Mouse (Mus musculus) yolk sac, embryonic 10.5 days (tissue): ENCODE data around the gene Hectd4.
"Not testable (repeated sequence)": the region's sequence is repeated elsewhere in the genome, so short reads cannot be mapped to it uniquely, and the experiment has no call there.

ENCODE experiments used
- DNase-seq: peaks from one replicate; pipeline ENCODE4 v3.0.0-alpha.2; 2017; ENCODE audit warnings: low spot score

Gene Hectd4

DNA sequence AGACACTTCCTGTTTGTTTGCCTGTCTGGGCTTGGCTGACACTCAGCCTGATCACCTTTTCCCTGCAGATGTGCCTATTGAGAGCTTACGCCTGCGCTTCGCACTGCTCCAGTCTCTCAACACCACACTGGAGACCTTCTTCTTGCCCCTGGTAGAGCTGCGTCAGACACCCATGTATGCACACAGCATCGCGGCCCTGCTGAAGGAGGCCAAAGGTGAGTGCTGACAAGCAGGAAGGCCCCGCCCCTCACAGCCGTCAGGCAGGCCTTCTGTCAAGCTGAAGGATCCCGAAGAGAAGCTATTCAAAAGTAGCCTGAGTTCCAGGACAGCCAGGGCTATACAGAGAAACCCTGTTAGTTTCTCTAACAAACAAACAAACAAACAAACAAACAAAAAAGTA is 139.2 kb downstream of the Hectd4 start:
- DNase-seq = peak; percentile 76

DNA sequence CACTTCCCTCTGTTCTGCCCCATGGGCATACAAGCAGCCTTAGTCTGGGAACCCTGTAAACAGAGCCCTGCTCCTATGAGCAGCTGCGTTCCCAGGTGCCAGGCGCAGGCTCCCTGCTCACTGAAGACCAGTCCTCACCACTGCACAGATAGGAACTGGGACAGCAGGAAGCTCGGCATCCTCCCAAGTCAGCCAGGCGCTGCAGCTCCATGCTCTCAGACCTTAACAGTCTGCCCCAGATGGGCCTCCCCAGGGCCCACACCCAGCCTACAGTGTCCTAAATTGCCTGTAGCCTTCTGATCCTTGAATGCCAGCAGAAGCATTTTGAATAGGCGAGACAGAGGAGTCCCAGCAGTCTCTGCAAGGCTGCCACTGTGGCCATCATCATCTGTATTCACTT is 141.7 kb downstream of the Hectd4 start:
- no peak for DNase-seq

DNA sequence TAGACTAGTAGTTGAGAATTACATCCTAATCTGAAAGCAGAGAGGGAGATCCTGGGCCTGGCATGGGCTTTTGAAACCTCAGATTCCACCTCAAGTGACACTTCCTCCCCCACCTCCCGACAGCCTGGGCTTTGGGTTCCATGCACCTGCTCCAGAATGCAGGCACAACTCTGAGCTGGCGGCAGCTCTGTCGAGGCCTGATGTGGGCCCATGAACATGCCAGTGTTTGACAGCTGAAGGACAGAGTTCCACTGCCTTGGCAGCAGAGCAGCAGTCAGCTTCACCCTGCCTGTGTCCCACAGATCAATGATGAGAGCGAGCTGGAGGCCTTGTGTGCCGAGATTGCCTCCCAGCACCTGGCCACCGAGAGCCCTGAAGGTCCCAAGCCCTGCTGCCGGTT is 143.4 kb downstream of the Hectd4 start:
- no peak for DNase-seq

DNA sequence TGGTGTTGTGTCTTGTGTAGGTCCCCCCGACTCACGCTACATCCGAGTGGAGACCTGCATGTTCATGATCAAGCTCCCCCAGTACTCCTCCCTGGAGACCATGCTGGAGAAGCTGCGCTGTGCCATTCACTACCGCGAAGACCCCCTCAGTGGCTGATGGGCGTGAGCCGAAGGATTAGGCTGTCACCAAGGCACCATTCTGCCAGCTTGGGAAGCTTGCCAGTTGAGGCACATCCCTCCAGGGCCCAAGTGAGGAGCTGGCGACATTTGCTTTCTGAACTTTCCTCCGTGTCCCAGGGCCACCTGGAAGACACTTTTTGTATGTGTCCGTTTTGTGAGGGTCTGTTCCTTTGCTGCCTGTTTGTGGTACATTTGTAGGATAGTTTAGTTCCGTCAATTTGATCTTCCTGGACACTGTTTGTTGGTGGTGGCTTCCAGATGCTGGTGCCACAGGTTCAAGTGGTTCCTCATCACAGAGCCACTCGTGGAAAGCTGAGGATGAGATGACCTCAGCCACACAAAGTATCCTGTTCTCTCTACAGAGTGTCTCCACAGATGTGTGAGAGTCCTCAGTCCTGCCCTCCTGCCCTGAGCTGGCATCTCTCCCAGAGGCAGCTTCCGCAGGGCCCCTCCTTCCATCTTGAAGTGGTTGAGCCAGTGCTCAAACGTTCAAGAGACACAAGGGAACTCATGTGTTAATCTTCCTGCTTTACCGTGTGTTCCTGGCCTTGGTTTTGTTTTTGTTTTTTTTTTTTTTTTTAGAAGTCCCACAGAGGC is 146.6 kb downstream of the Hectd4 start:
- no peak for DNase-seq

DNA sequence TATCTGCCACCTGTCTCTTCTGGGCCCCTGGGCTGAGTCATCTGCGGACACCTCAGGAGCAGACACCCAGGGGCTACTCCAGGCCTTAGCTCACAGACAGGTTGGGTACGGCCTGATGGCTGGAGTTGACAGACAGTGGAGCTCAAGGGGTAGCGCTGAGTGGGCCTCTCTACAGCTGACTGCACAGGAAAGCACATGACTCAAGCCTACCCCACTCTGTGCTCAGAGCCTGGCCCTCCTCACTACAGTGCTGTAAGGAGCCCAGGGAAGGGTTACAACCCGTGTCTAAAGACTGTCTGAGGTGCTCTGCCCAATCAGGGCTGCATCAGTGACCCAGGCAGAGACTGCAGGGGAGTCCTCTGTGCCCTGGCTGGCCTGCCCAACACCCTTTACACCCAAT is 147.2 kb downstream of the Hectd4 start:
- DNase-seq = no peak

DNA sequence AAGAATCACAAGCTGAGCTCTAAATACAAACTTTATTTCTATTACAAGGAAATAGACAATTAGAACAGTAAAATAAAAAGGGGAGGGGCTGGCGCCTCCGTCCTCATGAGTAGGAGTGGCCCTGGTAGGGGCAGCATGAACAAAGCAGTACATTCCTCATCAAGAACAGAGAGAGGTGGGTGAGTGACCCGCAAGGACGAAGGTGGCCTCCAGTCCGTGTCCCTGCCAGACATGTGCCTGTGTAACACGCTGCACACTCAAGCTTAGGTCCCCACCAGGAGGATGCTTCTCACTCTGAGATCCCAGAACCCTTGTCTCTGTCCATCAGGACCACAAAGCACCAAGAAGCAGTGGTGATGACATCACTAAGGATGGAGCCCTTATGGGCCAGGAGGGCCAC is 151.7 kb downstream of the Hectd4 start:
- no peak for DNase-seq

DNA sequence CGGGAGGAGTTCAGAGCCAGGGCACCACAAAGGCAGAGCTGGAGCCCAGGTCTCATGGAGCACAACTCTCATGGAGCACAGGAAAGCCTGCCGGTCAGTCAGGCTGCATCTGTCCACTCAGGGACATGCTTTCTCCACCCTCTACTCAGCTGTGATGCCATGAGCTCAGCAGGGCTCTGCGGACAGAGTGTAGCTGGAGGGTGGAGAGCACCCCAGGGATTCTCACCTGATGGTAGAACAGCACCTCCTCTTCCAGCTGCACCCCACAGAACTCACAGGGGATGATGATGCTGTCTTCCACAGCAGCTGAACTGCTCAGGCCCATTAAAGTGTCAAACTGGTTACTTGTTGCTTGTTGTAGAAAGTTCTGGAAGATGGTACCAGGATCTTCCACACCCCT is 154.8 kb downstream of the Hectd4 start:
- no peak for DNase-seq

DNA sequence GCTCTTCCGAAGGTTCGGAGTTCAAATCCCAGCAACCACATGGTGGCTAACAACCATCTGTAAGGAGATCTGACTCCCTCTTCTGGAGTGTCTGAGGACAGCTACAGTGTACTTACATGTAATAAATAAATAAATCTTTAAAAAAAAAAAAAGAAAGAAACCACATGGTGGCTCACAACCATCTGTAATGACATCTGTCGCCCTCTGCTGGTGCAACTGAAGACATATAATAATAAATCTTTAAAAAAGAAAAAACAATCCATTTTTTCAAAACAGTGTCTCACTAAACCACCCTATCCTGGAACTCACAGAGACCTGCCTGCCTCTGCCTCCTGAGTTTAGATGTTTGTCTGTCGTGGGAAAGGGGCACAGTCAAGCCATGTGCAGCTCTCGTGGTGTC is 157.0 kb downstream of the Hectd4 start:
- DNase-seq = not testable (repeated sequence)

DNA sequence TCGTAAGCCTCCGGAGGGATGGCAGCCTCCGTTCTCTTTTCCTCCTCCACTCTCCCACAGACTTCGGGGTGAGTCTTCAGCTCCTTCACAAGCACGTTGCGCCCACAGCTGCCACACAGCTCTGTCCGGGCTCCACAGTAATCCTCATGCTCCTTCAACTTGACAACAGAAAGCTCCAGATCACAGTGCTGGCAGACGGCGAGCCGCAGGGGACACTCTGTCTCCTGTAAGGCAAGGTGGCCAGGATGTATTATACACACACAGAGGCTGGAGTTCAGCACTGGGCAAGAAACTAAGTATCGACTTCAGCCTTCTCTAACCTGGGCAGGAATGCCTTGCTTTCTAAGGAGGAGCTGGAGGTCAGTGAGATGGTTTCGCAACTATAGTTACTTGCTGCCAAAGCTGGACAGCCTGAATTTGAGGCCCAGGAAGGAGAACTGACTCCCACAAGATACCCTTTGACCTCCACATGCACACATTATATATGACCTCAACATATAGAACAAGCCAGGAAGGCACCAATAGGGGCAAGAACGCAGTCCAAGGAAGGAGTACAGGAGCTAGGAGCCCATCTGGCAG is 158.7 kb downstream of the Hectd4 start:
- DNase-seq = peak; percentile 32

DNA sequence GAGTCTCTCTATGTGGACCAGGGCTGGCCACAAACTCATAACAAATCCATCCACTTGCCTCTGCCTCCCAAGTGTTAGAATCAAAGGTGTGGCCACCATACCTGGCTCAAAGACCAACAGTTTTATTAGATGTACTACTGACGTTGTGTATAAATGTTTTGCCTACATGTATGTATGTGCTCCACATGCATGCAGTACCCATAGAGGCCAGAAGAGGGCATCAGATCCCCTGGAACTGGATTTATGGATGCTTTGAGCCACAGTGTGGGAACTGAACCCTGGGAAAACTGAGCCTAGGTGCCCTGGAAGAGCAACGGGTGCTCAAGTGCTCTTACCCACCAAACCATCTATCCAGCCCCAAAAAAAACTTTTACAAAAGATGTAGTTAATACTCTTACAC is 160.7 kb downstream of the Hectd4 start:
- no peak for DNase-seq

DNA sequence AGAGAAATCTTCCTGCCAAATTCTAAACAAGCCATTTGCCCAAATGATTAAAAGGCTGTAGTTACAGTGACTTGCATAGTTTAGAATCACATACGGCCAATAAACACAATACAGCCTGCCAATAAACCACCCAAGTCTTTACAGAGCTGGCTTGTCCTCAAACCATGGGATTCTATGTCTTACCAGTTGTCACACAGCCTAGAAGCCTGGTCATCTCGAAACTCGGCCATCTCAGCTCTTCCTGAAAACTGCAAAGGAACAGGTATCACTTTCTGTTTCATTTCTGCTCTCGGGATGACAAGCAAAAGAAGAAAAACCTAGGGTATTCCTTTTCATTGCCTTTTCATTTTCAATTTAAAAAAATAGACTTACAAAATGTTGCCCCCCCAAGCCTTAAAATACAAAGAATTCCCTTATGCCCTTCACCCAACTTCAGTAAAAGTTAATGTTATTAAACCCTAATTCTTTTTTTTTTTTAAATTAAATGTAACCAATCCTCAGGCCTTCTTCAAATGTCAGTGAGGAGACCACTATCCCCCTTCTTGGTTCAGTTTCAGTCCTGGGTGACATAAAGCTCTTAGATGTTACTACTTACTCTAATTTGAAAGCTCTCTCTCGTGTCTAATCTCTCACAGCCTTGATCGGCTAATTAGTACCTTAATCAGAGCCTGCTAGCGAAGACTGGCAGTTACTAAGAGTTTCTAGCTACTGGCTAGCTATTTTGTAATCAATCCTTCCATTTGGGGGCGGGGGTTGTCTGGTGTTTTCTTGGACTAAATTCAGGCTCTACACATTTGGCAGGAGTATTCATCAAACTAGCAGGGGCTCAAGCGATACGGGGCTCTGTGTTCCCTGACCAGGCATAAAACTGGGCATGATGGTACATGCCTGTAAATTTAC is 164.1 kb downstream of the Hectd4 start:
- no peak for DNase-seq

DNA sequence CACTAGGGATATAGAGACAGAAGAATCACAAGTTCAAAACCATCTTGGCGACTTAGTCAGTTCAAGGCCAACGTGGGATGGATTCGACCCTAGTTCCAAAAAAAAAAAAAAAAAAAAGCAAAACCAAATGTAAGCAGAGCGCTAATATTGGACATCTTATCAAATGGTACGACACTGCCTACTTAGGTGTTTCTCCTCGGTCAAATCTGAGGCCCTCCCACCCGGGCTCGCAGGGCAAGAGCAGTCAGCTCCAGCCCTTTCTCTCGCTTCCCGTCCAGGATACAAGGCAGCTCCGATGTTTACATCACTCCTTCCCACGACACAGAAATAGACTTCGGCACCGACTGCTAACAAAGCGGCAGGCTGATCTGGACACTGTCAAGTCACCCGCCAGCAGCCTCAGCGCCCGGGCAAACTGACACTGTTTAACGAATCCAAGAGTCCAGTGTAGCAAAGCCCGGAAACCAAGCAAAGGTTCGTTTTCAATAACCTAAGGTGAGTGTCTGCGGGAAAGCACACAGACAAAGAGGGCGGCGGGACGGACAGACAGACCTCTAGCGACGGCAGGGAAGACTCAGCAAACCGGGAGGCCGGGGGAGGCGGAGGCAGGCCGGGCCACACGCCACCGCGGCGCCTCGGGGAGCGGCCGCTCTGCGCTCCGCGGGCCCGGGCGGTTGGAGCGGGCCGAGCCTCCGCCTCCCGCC is 164.9 kb downstream of the Hectd4 start:
- DNase-seq = peak; percentile 83

DNA sequence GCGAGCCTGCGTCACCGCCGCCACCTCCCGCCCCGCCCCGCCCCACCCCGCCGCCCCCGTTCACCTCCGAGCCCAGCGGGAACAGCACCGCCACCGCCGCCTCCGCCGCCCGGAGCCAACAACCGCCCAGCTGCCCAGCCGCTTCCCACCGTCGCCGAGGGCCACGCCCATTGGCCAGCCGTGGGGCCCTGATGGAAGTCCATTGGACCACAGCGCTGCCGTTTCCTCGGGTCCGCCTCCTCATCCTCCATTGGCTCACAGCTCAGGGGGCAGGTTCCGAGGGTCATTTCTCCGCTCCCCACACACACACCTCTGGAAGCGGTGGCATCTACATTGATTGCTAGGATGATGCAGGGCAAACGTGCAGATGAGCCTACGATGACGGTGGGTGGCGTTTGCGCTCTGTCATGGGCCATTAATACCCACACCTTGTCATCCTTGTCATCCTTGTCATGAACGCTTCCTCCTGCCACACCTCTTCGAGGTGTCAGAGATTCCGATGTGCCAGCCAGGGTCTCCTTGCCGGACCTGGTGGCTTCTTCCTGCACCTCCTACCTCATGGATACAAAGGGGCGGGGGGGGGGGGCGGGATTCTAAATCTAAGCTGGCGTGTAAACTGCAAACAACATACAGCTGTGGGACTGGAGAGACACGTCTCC is 165.6 kb downstream of the Hectd4 start, which contains the start of gene Trafd1:
Gene Trafd1 (minus strand): TSS at position 172 of the 659 bp plus-strand sequence.
- peak; percentile 93 for DNase-seq

DNA sequence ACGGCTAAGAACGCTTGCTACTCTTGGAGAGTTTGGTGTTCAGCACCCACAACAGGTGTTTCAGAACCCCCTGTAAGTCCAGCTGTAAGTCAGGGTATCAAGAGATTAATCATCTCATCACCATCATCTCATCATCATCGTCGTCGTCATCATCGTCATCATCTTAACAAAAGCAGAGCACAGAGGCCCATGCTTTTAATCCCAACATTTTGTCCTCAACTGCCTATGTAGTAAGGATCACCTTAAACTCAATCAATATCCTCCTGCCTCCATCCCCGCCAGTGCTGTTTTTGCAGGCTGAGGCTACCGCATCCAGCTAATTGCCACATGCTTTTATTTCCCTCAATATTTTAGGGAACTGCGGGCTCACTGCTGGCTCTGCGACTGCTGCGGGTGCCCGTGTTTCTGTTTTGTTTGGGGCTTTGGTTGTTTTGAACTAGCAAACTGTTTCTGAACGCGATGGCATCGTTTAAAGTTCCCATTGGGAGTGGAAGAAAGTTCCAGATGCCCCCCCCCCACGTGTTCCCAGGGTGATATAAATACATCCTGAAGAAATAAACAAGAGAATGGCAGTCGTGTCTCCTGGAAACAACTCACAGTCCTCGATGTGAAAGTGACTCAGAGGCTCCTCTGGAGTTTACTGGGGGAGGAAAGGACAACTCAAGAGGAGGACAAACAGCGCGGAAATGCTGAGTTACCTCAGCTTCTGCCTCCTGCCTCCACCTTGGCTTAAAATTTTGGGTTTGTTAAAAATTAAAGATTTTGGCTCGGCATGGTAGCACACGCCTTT is 166.3 kb downstream of the Hectd4 start:
- no peak for DNase-seq

DNA sequence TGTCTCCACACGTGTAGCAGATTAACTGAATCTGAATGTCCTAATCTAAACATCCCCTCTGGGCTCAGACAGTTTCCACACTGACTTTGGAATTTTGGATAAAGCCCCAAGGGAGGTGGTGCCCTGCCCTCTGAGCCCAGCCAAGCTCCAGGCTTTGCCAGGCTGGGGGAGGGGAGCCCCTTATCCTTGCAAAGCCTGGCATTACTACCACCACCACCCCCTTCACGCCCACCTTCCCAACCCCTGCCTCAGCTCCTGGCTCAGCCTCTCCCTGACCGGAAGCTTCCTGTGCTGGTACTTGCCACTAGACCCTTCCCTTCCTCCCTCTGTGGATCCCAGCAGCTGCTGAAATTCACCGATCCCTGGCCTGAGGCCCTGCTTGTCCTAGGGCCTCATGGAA is 167.1 kb downstream of the Hectd4 start:
- DNase-seq = no peak

DNA sequence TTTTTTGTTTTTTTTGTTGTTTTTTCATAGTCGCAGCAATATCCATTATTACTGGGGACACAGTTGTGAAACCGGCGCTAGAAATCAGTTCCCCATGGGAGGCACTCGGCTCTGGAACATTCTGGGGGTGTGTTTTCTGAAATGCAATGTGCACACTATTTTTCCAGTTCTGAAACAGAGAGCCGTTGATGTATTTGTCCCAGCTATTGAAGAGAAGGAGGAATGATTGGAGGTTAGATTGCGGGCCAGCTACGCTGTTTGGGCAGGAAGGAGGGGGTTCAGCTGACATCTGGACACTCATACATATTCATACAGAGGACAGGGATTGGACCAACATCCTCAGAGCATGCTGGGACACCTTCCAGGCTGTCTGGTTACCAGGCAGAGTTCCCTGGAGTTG is 169.1 kb downstream of the Hectd4 start:
- no peak for DNase-seq

DNA sequence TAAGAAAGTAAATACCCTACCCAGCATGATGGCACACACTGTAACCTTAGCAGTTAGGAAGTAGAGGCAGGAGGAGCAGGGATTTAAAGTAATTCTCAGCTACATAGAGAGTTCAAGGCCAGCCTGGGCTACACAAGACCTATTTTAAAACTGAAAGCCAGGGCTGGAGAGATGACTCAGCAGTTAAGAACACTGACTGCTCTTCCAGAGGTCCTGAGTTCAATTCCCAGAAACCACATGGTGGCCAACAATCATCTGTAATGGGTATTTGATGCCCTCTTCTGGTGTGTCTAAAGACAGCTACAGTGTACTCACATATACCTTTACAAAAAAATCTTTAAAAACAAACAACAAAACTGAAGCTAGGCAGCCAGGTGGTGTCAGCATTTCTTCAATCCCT is 169.7 kb downstream of the Hectd4 start:
- DNase-seq = no peak

DNA sequence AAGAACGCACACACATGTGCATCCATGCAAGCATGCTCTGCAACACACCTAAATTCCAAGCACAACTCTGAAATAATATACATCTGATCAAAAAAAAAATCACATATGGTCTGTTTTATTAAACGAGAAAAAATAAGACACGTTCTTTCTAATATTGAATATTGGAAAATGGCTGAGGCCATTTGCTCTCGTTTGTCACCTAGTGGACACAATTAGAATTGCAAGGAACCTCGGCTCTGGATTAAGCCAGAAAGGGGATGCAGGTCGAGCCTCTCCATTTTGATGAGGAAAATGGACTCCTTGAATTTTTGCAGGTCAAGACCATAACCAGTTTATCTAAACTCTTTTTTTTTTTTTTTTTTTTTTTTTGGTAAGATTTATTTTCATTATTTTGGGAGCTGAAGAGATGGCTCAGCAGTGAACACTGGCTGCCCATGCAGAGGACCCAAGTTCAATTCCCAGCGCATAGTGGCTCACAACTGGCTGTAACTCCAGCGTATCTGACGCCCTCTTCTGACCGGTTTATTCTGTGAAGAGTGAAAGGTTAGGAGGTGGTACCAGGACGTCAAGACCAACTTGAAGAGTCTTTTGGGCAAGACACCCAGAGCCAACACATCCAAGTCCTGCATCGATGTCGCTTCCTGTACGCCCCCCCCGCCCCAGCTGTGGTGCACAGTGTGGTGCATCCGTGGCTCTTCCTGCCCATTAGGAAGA is 172.8 kb downstream of the Hectd4 start:
- DNase-seq = no peak

DNA sequence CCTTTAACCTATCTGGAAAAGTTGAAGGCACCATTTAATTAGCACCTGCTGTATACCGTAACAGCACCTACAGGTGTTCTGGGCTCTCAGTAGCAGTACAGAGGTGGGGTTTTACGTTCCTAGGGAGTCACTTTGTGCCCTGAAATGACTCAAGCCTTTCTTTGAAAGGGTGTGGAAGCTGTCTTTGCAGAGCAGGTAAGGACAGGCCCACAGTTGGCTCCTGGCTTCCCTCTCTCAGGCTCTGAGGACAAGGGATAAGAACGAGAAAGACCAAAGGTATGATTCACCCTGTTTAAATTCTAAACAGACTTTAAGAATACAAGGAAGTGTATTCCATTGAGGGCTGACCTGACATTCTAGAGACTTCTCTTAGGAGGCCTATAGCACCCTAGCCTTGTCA is 173.4 kb downstream of the Hectd4 start:
- no peak for DNase-seq

DNA sequence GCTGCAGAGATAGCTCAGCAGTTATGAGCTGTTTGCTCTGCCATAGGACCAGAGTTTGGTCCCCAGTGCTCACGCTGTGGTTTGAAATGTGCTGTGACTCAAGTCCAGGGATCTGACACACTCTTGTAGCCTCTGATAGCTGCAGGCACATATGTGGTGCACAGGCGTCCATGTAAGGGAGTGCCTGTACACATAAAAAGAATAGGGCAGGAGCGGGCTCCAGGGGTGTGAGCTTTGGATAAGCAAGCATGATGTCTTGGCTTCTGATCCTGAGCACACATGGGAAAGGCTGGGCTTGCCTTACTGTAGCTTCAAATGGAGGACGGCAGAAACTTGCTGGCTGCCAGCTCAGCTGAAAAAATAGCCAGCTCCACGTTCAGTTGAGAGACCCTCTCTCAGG is 175.6 kb downstream of the Hectd4 start:
- no peak for DNase-seq
